Mouse (Mus musculus) stomach, adult 2 months (tissue): ENCODE data around the gene Chrm5. TPM values are rescaled to one million over a fixed set of nuclear protein-coding genes. Genes with fewer than 3 reads are reported as not detected.

Experiments used
- polyA plus RNA-seq: library from polyadenylated mRNA; depleted of rRNA; stranded (reverse); fragments of >200 nt; gene quantifications from 2 replicates; pipeline ENCODE4 v1.2.3, GENCODE M21; 2012; rRNA removed

Chrm5 gene
- not detected in 2 replicates for polyA plus RNA-seq

DNA sequence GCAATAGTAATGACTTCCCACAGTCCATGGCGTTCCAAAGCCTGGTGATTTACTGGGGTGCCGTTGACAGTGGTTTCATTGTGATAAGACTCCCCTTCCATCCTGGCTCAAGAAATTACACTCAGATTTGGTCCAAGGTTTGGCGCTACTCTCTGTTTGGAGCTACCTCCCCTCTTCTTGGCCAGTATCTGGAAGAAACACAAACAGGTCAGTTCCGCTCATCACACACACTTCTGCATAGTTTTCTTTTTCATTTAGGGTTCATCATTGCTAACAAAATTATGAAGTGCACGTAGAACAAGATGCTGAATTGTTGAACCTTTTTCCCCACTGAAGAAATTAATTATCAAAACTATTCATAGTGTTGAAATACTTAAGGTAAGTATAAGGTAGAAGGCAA is at the start of gene Chrm5:
Gene Chrm5, minus strand, starts transcription at position 101 of the 400 bp plus-strand sequence.

DNA sequence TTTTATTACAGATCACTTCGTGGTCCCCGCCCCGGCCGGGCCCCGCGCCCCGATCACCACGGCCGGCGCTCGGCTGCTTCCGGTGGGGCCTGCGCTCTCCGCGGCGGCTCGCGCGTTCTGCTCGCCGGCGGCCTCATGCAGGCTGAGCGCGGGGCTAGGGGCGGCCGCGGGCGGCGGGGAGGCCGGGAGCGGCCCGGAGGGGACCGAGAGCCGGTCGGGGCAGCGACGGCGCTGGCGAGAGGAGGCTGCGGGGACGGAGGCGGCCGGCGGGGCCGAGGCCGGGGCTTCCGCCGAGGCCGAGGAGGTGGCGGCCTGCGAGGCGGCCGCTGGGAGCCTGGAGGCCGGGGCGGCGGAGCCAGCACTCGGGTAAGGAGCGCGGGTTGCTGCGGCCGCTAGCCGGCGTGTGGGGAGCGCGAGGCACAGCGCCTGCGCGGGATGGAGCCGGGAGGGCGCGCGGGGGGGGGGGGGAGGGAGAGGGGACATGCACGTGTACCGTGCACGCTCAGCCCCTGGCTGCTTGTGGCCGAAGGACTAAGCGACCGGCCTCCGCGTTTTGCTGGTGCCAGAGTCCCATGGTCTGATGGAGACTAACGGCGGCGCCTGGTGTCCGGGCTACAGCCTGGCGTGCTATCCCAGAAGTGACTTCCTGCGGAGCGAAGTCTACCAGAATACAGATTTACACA is 12.4 kb upstream of the Chrm5 start, which contains the start of gene Aven:
Gene Aven, plus strand, starts transcription at position 109 of the 683 bp plus-strand sequence.

GRCm38 (mm10) chr2:112454862-112455564 is 25.6 kb downstream of the Chrm5 start, which contains the start of gene Emc7:
Emc7 (plus strand) TSS chr2:112454997.

Other genes starting within 250 kb of the Chrm5 start
- gene Lpcat4, start 241.3 kb downstream of the Chrm5 start, polyA plus RNA-seq = 136 and 165 TPM in 2 replicates
- gene Nutm1, start 221.5 kb downstream of the Chrm5 start, polyA plus RNA-seq = not detected in 2 replicates
- gene Nop10, start 218.8 kb downstream of the Chrm5 start, polyA plus RNA-seq = 19.7 and 22.1 TPM in 2 replicates
- 3.3 and 5.2 TPM in 2 replicates for gene Slc12a6, start 214.9 kb downstream of the Chrm5 start, polyA plus RNA-seq
- not detected in 2 replicates for gene Gm21985, start 214.5 kb downstream of the Chrm5 start, polyA plus RNA-seq
- gene Emc4, start 112.7 kb downstream of the Chrm5 start, polyA plus RNA-seq = 37.5 and 43.1 TPM in 2 replicates
- gene Katnbl1, start 101.6 kb downstream of the Chrm5 start, polyA plus RNA-seq = 0.22 and 0.29 TPM in 2 replicates
- gene Emc7, start 25.8 kb downstream of the Chrm5 start, polyA plus RNA-seq = 0.87 and 0.97 TPM in 2 replicates
- 0.38 and 0.74 TPM in 2 replicates for gene Aven, start 12.2 kb upstream of the Chrm5 start, polyA plus RNA-seq